In genomic region chr7:24082457-24083235, GRCm38 (mm10) we compare ENCODE assay signal across 8 mouse cellular contexts. TPM values are rescaled to one million over a fixed set of nuclear protein-coding genes. Genes with fewer than 3 reads are reported as not detected.
DNase-seq lines count a peak whose midpoint lies in the region; ATAC-seq and TF ChIP-seq lines count a peak whose summit lies in the region.

No protein-coding gene starts in this region.

- peaks cover 5% of the 10 kb centered on the region for H3K9me3 ChIP-seq in forebrain, embryonic 16.5 days (ENCODE audit: control insufficient read depth, low read length)
- no peaks in the 10 kb centered on the region for H3K9me3 ChIP-seq in limb, embryonic 11.5 days (ENCODE audit: control insufficient read depth, low read length)
- H3K9me3 ChIP-seq in neural tube, embryonic 12.5 days: peaks cover 24% of the 10 kb centered on the region

- TF ChIP-seq CTCF in testis, adult 2 months (IDR thresholded peaks at IDR 0.05; ENCODE audit: control insufficient read depth, insufficient read depth, insufficient replicate concordance, low read depth, low read length): no peak

- peak overlapping the region; percentile 73 for H3K9ac ChIP-seq in forebrain, embryonic 16.5 days (replicated peaks; ENCODE audit: low read depth, low read length)
- peak overlapping the region; percentile 62 for H3K9ac ChIP-seq in limb, embryonic 11.5 days (ENCODE audit: low read length)
- peak overlapping the region; percentile 63 for H3K9ac ChIP-seq in neural tube, embryonic 12.5 days

- ATAC-seq in forebrain, embryonic 16.5 days: peak; percentile 6; the same call in 1 of the 2 replicates
- peak; percentile 56 for ATAC-seq in limb, embryonic 11.5 days (ENCODE audit: insufficient number of reproducible peaks, low FRiP score, low TSS enrichment, low read depth)
- peak; percentile 23 for ATAC-seq in neural tube, embryonic 12.5 days (ENCODE audit: low FRiP score, low read depth)

- WGBS in forebrain, embryonic 16.5 days: 51% methylated on average over 15 of the region's 15 CpGs
- 61% methylated on average over 15 of the region's 15 CpGs for WGBS in limb, embryonic 11.5 days
- 60% methylated on average over 15 of the region's 15 CpGs for WGBS in neural tube, embryonic 12.5 days

- TF ChIP-seq POLR2A in testis, adult 2 months (IDR thresholded peaks at IDR 0.05; ENCODE audit: control insufficient read depth, low read depth, low read length): no peak

- H3K4me3 ChIP-seq in testis, adult 2 months (ENCODE audit: control insufficient read depth, low read depth, low read length): peak overlapping the region; percentile 100
- H3K4me3 ChIP-seq in forebrain, embryonic 16.5 days (replicated peaks; ENCODE audit: low read length): peak overlapping the region; percentile 86
- H3K4me3 ChIP-seq in limb, embryonic 11.5 days (ENCODE audit: low read depth, low read length): peak overlapping the region; percentile 57
- peak overlapping the region; percentile 66 for H3K4me3 ChIP-seq in neural tube, embryonic 12.5 days

- peak overlapping the region; percentile 74 for H3K4me2 ChIP-seq in forebrain, embryonic 16.5 days (ENCODE audit: low read length)
- H3K4me2 ChIP-seq in limb, embryonic 11.5 days (ENCODE audit: low read depth, severe bottlenecking): peak overlapping the region; percentile 66
- peak overlapping the region; percentile 75 for H3K4me2 ChIP-seq in neural tube, embryonic 12.5 days (replicated peaks)

- no peaks in the 10 kb centered on the region for H3K36me3 ChIP-seq in testis, adult 2 months (ENCODE audit: control insufficient read depth, insufficient read depth, low read length)
- peaks cover 15% of the 10 kb centered on the region; the same call in 1 of the 2 replicates for H3K36me3 ChIP-seq in forebrain, embryonic 16.5 days (ENCODE audit: control insufficient read depth, insufficient read depth)
- peaks cover 14% of the 10 kb centered on the region for H3K36me3 ChIP-seq in limb, embryonic 11.5 days (ENCODE audit: control insufficient read depth, insufficient read depth, low read length)
- peaks cover 37% of the 10 kb centered on the region for H3K36me3 ChIP-seq in neural tube, embryonic 12.5 days

- peaks cover 15% of the 10 kb centered on the region for H3K4me1 ChIP-seq in testis, adult 2 months (ENCODE audit: control insufficient read depth, insufficient read depth, low read length)
- peaks cover 25% of the 10 kb centered on the region for H3K4me1 ChIP-seq in forebrain, embryonic 16.5 days (replicated peaks; ENCODE audit: control insufficient read depth, insufficient read depth, low read length)
- peaks cover 3% of the 10 kb centered on the region; the same call in 1 of the 2 replicates for H3K4me1 ChIP-seq in limb, embryonic 11.5 days (ENCODE audit: control insufficient read depth, insufficient read depth, low read length)
- peaks cover 12% of the 10 kb centered on the region for H3K4me1 ChIP-seq in neural tube, embryonic 12.5 days

- DNase-seq in cerebellum, adult 9-10 months: peak; percentile 48
- DNase-seq in cerebellum, postnatal 36 days: no peak
- DNase-seq in testis, postnatal 14 days (ENCODE audit: low spot score): no peak
- DNase-seq in limb, embryonic 11.5 days (ENCODE audit: low spot score): peak; percentile 22
- no peak for DNase-seq in cerebellum, postnatal 4 days (ENCODE audit: low spot score in 2 of 2)

- peak overlapping the region; percentile 93; the same call in 1 of the 2 replicates for H3K27ac ChIP-seq in testis, adult 2 months (ENCODE audit: control insufficient read depth, insufficient read depth, low read depth, low read length)
- peak overlapping the region; percentile 76; the same call in 1 of the 2 replicates for H3K27ac ChIP-seq in forebrain, embryonic 16.5 days (ENCODE audit: low read length)
- H3K27ac ChIP-seq in limb, embryonic 11.5 days (replicated peaks; ENCODE audit: low read depth, low read length): no peak overlapping the region; the same call in 1 of the 2 replicates
- no peak overlapping the region for H3K27ac ChIP-seq in neural tube, embryonic 12.5 days

- no peaks in the 10 kb centered on the region for H3K27me3 ChIP-seq in testis, adult 2 months (ENCODE audit: control insufficient read depth, insufficient read depth, low read length)
- no peaks in the 10 kb centered on the region; the same call in 1 of the 2 replicates for H3K27me3 ChIP-seq in forebrain, embryonic 16.5 days (replicated peaks; ENCODE audit: control insufficient read depth, insufficient read depth, low read length)
- H3K27me3 ChIP-seq in limb, embryonic 11.5 days (ENCODE audit: control insufficient read depth, insufficient read depth, low read length): no peaks in the 10 kb centered on the region
- no peaks in the 10 kb centered on the region for H3K27me3 ChIP-seq in neural tube, embryonic 12.5 days (replicated peaks)

RNA-seq across cellular contexts. Expression of gene Zfp180, which starts 0.9 kb away (rescaled TPM):
- polyA plus RNA-seq in testis, adult 2 months (2012; rRNA removed): 7.3 TPM in 2 replicates
- 44.0 and 46.7 TPM in 2 replicates for polyA plus RNA-seq in forebrain, embryonic 16.5 days (2015; fragmentation: Nextera tagmentation; extraction: Ambion mirVana)
- 30.7 and 30.9 TPM in 2 replicates for polyA plus RNA-seq in limb, embryonic 11.5 days (2014; fragmentation: Nextera tagmentation; extraction: Ambion mirVana)
- 27.6 and 30.5 TPM in 2 replicates for polyA plus RNA-seq in neural tube, embryonic 12.5 days (2016; fragmentation: Nextera tagmentation; extraction: Ambion mirVana)

RNA-seq across cellular contexts. Expression of gene Zfp112, which starts 29.5 kb away (rescaled TPM):
- polyA plus RNA-seq in testis, adult 2 months (2012; rRNA removed): 0.46 and 0.67 TPM in 2 replicates
- polyA plus RNA-seq in forebrain, embryonic 16.5 days (2015; fragmentation: Nextera tagmentation; extraction: Ambion mirVana): 10.5 and 12.7 TPM in 2 replicates
- polyA plus RNA-seq in limb, embryonic 11.5 days (2014; fragmentation: Nextera tagmentation; extraction: Ambion mirVana): 3.3 and 5.4 TPM in 2 replicates
- 6.6 and 7.3 TPM in 2 replicates for polyA plus RNA-seq in neural tube, embryonic 12.5 days (2016; fragmentation: Nextera tagmentation; extraction: Ambion mirVana)

RNA-seq across cellular contexts. Expression of gene Vmn1r183, which starts 29.6 kb away (rescaled TPM):
- polyA plus RNA-seq in testis, adult 2 months (2012; rRNA removed): 0.01 and 0.04 TPM in 2 replicates
- not detected in 2 replicates for polyA plus RNA-seq in forebrain, embryonic 16.5 days (2015; fragmentation: Nextera tagmentation; extraction: Ambion mirVana)
- not detected in 2 replicates for polyA plus RNA-seq in limb, embryonic 11.5 days (2014; fragmentation: Nextera tagmentation; extraction: Ambion mirVana)
- not detected in 2 replicates for polyA plus RNA-seq in neural tube, embryonic 12.5 days (2016; fragmentation: Nextera tagmentation; extraction: Ambion mirVana)

RNA-seq across cellular contexts. Expression of gene Zfp235, which starts 51.3 kb away (rescaled TPM):
- polyA plus RNA-seq in testis, adult 2 months (2012; rRNA removed): 1.4 and 1.5 TPM in 2 replicates
- polyA plus RNA-seq in forebrain, embryonic 16.5 days (2015; fragmentation: Nextera tagmentation; extraction: Ambion mirVana): 26.9 and 31.5 TPM in 2 replicates
- 18.4 and 18.5 TPM in 2 replicates for polyA plus RNA-seq in limb, embryonic 11.5 days (2014; fragmentation: Nextera tagmentation; extraction: Ambion mirVana)
- 14.9 and 18.5 TPM in 2 replicates for polyA plus RNA-seq in neural tube, embryonic 12.5 days (2016; fragmentation: Nextera tagmentation; extraction: Ambion mirVana)

Comparison
In these comparisons a context has a peak if more than half of its experiments do, and no peak if none do; other contexts are left out.
1. DNase-seq: peak in cerebellum, adult 9-10 months (single experiment) and limb, embryonic 11.5 days (single experiment); none in cerebellum, postnatal 36 days (0 of 2), testis, postnatal 14 days (single experiment) and cerebellum, postnatal 4 days (0 of 2).
2. H3K27ac ChIP-seq: peak in testis, adult 2 months (single experiment) and forebrain, embryonic 16.5 days (single experiment); none in limb, embryonic 11.5 days (single experiment) and neural tube, embryonic 12.5 days (single experiment).
3. ATAC-seq: peak in every context shown above with its lines; median percentile 56 in limb, embryonic 11.5 days; 23 in neural tube, embryonic 12.5 days; 6 in forebrain, embryonic 16.5 days.
4. Peak in every context shown above with its lines, with median percentiles within 50 percentile points of each other: H3K4me3 ChIP-seq, H3K4me2 ChIP-seq and H3K9ac ChIP-seq.